Mouse (Mus musculus) E14TG2a.4 (cell line): ENCODE data around the gene Pacsin1.
"Not testable (repeated sequence)": the region's sequence is repeated elsewhere in the genome, so short reads cannot be mapped to it uniquely, and the experiment has no call there.

ENCODE experiments used
- H3K27me3 ChIP-seq: 2 replicates; pipeline ENCODE4 v1.6.1; 2014; ENCODE audit warnings: low read length, control low read depth; ENCODE audit not compliant: insufficient read depth
- H3K36me3 ChIP-seq: 2 replicates; pipeline ENCODE4 v1.6.1; 2014; ENCODE audit warnings: low read length, control low read depth; ENCODE audit not compliant: insufficient read depth
- H3K4me1 ChIP-seq: replicated peaks from 2 replicates; pipeline ENCODE4 v1.6.1; 2014; ENCODE audit warnings: low read depth, low read length, control low read depth
- H3K4me3 ChIP-seq: replicated peaks from 2 replicates; pipeline ENCODE4 v1.5.1; 2014; ENCODE audit warnings: mild to moderate bottlenecking, low read length
- H3K9me3 ChIP-seq: 2 replicates; pipeline ENCODE4 v1.6.1; 2014; ENCODE audit warnings: low read length, control low read depth
- CTCF ChIP-seq: conservative IDR thresholded peaks from 2 replicates; pipeline ENCODE4 v1.5.1; 2014; ENCODE audit warnings: low read length
- NANOG ChIP-seq: IDR thresholded peaks from 2 replicates; pipeline ENCODE4 v1.6.1; 2014; ENCODE audit warnings: borderline replicate concordance, low read length, mixed read lengths
- POU5F1 ChIP-seq: IDR thresholded peaks from 2 replicates; pipeline ENCODE4 v1.6.1; 2014; ENCODE audit warnings: low read length, borderline replicate concordance

The Pacsin1 gene

DNA sequence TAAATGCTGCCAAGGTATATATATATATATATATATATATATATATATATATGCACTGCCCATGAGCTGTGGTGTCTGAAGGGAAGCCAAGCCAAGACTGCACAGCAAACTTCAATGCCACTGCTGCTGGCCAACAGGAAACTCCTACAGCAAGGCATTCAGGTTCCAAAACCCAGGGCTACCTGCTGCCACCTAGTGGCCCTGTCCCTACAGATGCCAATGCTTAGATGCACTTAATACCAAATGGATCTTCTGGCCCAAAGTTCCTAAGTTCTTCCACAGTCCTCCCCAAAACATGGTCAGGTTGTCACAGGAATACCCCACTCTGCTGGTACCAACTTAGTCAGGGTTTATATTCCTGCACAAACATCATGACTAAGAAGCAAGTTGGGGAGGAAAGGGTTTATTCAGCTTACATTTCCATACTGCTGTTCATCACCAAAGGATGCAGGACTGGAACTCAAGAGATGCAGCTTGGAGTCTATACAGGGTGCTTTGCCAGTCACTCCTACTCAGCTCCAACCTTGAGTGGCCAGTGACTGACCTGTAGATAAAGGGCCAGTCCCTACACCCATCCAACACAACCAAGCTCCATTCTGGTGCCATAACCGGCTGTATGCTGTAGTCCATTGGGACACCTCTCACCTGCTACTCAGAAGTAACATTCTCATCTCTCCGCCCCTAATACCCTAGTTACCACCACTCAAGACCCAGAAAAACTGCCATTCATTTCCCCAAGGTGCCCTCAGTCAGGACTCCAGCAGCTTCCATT is 25.9 kb upstream of the Pacsin1 start:
- H3K4me3 ChIP-seq: no peak overlapping the region
- H3K27me3 ChIP-seq: no peaks in the 10 kb centered on the region
- TF ChIP-seq NANOG (no peak), CTCF (peak; percentile 48)

GRCm38 (mm10) chr17:27634871-27635574 is 20.3 kb upstream of the Pacsin1 start, which contains the start of gene RPS10-NUDT3:
Gene RPS10-NUDT3, minus strand, starts transcription at chr17:27635222.
- Histone ChIP-seq H3K4me3 (peak within 1 kb of the TSS; percentile 89), H3K36me3 (peaks cover 47% of the 10 kb centered on the region), H3K4me1 (peaks cover 74% of the 10 kb centered on the region), H3K9me3 (no peaks in the 10 kb centered on the region), H3K27me3 (no peaks in the 10 kb centered on the region)
- TF ChIP-seq POU5F1: no peak
- TF ChIP-seq NANOG: no peak
- no peak for TF ChIP-seq CTCF

More for the DNA sequence above, 25.9 kb upstream of the Pacsin1 start:
- Histone ChIP-seq H3K9me3 (no peaks in the 10 kb centered on the region), H3K36me3 (peaks cover 55% of the 10 kb centered on the region), H3K4me1 (peaks cover 75% of the 10 kb centered on the region)

DNA sequence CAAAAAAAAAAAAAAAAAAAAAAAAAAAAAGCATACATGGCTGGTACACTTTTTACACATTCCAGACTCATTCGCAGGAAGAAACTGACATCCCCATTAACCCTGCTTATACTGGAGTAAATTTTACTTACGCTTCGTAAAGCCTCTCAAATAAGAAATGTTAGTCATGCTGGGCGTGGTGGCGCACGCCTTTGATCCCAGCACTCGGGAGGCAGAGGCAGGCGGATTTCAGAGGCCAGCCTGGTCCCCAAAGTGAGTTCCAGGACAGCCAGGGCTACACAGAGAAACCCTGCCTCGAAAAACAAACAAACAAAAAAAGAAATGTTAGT is 19.8 kb upstream of the Pacsin1 start:
- not testable (repeated sequence) for H3K9me3 ChIP-seq, H3K27me3 ChIP-seq
- H3K36me3 ChIP-seq: peaks cover 42% of the 10 kb centered on the region
- peaks cover 69% of the 10 kb centered on the region for H3K4me1 ChIP-seq
- H3K4me3 ChIP-seq: peak overlapping the region; percentile 89

DNA sequence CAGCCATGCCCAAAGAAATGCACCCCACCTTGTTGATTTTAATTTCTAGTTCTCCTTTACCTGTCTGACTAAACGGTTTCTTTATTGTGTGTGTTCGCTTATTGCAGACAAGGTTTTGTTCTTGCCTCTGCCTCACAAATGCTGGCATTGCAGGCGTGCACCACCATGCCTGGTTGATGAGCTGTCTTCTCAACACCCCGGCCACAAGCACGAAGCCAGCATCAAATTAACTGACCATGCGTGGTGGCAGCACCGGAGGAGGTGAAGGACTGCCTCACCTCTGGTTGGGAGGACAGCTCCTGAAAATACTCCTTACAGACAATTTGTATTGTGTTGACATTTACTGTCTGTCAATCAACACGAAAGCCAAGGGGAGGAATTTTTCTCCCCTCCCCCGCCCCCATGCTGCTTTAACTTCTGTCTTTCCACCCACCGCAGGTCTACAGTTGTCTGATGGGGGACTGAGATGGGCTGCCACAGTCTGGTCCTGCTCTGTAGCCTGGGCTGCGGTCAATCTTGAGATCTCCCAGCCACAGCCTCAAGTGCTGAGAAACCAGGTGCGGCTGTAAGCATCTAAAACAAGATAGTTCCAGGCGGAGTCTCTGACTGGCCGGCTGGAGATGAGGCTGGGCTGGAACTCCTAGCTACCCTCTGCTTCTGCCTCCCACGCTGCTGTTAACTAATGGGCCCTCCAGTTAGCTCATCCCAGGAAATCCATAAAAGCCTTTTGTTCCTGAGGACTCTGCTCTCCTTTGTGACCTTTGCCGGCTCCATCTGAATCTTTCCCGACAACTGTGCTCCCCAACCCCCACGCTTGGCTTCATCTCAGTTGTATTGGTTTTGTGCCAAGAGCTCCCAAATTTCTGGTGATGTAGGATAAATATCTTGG is 18.9 kb upstream of the Pacsin1 start, which contains the start of gene Rps10:
Rps10 (minus strand) TSS at position 538 of the 889 bp plus-strand sequence.
- Histone ChIP-seq H3K36me3 (peaks cover 33% of the 10 kb centered on the region), H3K9me3 (no peaks in the 10 kb centered on the region)

DNA sequence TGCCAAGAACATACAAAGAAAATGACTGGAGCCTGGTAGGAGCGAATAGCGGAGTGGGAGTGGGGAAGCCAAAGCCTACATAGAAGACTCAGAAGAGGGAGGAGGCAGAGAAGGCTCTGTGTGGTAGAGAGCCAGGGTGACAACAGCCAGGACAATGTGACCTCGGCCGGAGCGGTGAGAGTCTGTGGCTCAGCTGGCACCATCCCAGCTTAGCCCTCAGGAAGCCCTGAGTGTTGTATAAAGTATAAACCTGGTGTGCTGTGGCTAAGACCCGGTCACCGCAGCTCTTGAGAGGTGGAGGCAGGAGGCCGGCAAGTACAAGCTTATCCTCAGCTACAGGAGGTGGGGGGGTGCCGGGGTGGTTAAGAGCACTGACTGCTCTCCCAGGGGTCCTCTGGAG is 18.0 kb upstream of the Pacsin1 start:
- Histone ChIP-seq H3K4me1 (peaks cover 52% of the 10 kb centered on the region), H3K9me3 (no peaks in the 10 kb centered on the region), H3K27me3 (no peaks in the 10 kb centered on the region), H3K36me3 (peaks cover 24% of the 10 kb centered on the region), H3K4me3 (peak overlapping the region; percentile 14; the same call in 1 of the 2 replicates)
- TF ChIP-seq CTCF (no peak), NANOG (no peak), POU5F1 (no peak)

More for the DNA sequence above, 18.9 kb upstream of the Pacsin1 start, which contains the start of gene Rps10:
- Histone ChIP-seq H3K4me3 (peak within 1 kb of the TSS; percentile 89), H3K4me1 (peaks cover 61% of the 10 kb centered on the region), H3K27me3 (no peaks in the 10 kb centered on the region)
- TF ChIP-seq CTCF (no peak), POU5F1 (no peak), NANOG (no peak; the same call in 1 of the 2 replicates)

GRCm38 (mm10) chr17:27638921-27639332 is 16.4 kb upstream of the Pacsin1 start:
- H3K4me3 ChIP-seq: 0 out of 2 replicates have a peak overlapping the region, but pooled peaks have one; percentile 7
- peaks cover 55% of the 10 kb centered on the region for H3K4me1 ChIP-seq
- H3K27me3 ChIP-seq: no peaks in the 10 kb centered on the region; the same call in 1 of the 2 replicates
- H3K36me3 ChIP-seq: peaks cover 8% of the 10 kb centered on the region
- no peaks in the 10 kb centered on the region for H3K9me3 ChIP-seq
- TF ChIP-seq POU5F1: no peak
- TF ChIP-seq NANOG: no peak
- TF ChIP-seq CTCF: peak; percentile 87

- H3K36me3 ChIP-seq, H3K9me3 ChIP-seq, H3K27me3 ChIP-seq, H3K4me3 ChIP-seq: not testable (repeated sequence)
- H3K4me1 ChIP-seq: peaks cover 60% of the 10 kb centered on the region
Measured at GRCm38 (mm10) chr17:27639851-27640250, 15.5 kb upstream of the Pacsin1 start.

- peaks cover 2% of the 10 kb centered on the region; the same call in 1 of the 2 replicates for H3K27me3 ChIP-seq
- no peaks in the 10 kb centered on the region for H3K36me3 ChIP-seq
- no peak overlapping the region for H3K4me3 ChIP-seq
- no peak for TF ChIP-seq NANOG
- TF ChIP-seq POU5F1: no peak
- no peak for TF ChIP-seq CTCF
- H3K9me3 ChIP-seq: peaks cover 2% of the 10 kb centered on the region; the same call in 1 of the 2 replicates
- peaks cover 55% of the 10 kb centered on the region for H3K4me1 ChIP-seq
Measured at GRCm38 (mm10) chr17:27642491-27643062, 12.7 kb upstream of the Pacsin1 start.

DNA sequence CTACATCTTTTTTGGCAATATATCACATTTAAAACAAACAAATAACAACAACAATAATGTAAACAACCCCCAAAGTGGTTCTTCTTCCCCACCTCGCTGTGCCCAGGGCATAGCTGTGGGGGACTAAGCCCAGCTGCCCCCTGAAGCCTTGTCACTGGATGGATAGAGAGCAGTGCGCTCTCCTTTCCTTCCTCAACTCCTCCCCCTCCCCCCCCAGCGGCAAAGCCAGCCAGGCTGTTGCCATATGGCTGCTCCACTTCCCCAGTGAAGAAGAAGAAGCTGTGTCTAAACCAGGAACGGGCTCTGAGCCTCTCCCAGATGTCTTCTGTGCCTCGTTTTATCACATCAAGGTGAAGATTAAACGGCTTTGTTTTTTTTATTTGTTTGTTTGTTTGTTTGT is 12.2 kb upstream of the Pacsin1 start:
- Histone ChIP-seq H3K4me3 (no peak overlapping the region), H3K4me1 (peaks cover 52% of the 10 kb centered on the region), H3K9me3 (peaks cover 3% of the 10 kb centered on the region; the same call in 1 of the 2 replicates), H3K27me3 (peaks cover 2% of the 10 kb centered on the region; the same call in 1 of the 2 replicates), H3K36me3 (no peaks in the 10 kb centered on the region)
- no peak for TF ChIP-seq NANOG
- TF ChIP-seq CTCF: no peak
- no peak for TF ChIP-seq POU5F1
